8 mouse cellular contexts compared by ENCODE assay signal in the genomic region with DNA sequence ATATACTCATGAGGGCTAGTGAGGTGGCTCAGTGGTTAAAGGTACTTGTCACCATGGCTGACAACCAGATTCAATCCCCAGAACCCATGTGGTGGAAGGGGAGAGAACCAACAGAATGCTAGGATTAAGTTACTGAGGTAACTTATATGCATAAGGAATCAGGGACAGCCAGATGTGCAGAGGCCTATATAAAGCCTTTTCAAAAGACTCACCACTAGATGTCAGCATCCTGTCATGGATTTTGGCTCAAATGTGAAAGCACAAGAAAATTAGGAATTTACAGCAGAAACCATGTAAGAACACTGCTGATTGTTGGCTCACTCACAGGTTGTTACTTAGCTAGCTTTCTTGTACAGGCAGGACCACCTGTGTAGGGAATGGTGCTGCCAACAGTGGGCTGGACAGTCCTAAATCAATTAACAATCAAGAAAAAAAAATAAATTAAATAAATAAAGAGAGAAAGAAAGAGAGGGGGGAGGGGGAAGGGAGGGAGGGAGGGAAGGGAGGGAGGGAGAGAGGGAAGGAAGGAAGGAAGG.
DNase-seq lines count a peak whose midpoint lies in the region; ATAC-seq and TF ChIP-seq lines count a peak whose summit lies in the region.

No protein-coding gene starts in this region.

- DNase-seq in frontal cortex, postnatal 14 days (ENCODE audit: low spot score in 2 of 2), result no peak
- no peak for DNase-seq in liver, postnatal 0 days
- DNase-seq in c-Kit-positive CD71-negative TER-119-negative erythroid progenitor cells, embryonic 14.5 days (ENCODE audit: low read depth), result peak; percentile 31
- DNase-seq in lung, postnatal 14 days, result peak; percentile 13
- DNase-seq in frontal cortex, postnatal 25 days (ENCODE audit: low spot score in 2 of 2), result no peak
- DNase-seq in urinary bladder, adult 2 months (ENCODE audit: low spot score), result no peak

- peak; percentile 64 for TF ChIP-seq CTCF in liver, postnatal 0 days (IDR thresholded peaks at IDR 0.05; ENCODE audit: low read depth)

- no peak overlapping the region for H3K4me2 ChIP-seq in liver, postnatal 0 days (ENCODE audit: low read depth, low read length)
- no peak overlapping the region for H3K4me2 ChIP-seq in liver, embryonic 12.5 days

- H3K36me3 ChIP-seq in liver, postnatal 0 days (replicated peaks; ENCODE audit: insufficient read depth, low read length), result peaks cover 23% of the 10 kb centered on the region
- peaks cover 20% of the 10 kb centered on the region for H3K36me3 ChIP-seq in liver, embryonic 12.5 days

- no peak for TF ChIP-seq EP300 in liver, postnatal 0 days (IDR thresholded peaks at IDR 0.05; ENCODE audit: low read depth)

- H3K4me3 ChIP-seq in liver, postnatal 0 days (ENCODE audit: low read depth, low read length), result no peak overlapping the region
- no peak overlapping the region for H3K4me3 ChIP-seq in liver, embryonic 12.5 days

- no peaks in the 10 kb centered on the region for H3K27me3 ChIP-seq in liver, postnatal 0 days (ENCODE audit: insufficient read depth, low read length)
- H3K27me3 ChIP-seq in liver, embryonic 12.5 days (replicated peaks), result no peaks in the 10 kb centered on the region

- ATAC-seq in frontal cortex, adult (ENCODE audit: low TSS enrichment), result peak; percentile 76
- no peak for ATAC-seq in liver, postnatal 0 days
- ATAC-seq in liver, embryonic 12.5 days, result no peak

- no peaks in the 10 kb centered on the region for H3K9me3 ChIP-seq in liver, postnatal 0 days (ENCODE audit: low read length)
- H3K9me3 ChIP-seq in liver, embryonic 12.5 days (replicated peaks), result no peaks in the 10 kb centered on the region

- no peak overlapping the region for H3K9ac ChIP-seq in liver, postnatal 0 days (replicated peaks)
- H3K9ac ChIP-seq in liver, embryonic 12.5 days, result no peak overlapping the region

- no peak overlapping the region for H3K27ac ChIP-seq in liver, postnatal 0 days (ENCODE audit: low read depth)
- no peak overlapping the region for H3K27ac ChIP-seq in liver, embryonic 12.5 days

- H3K4me1 ChIP-seq in liver, postnatal 0 days (ENCODE audit: insufficient read depth), result no peaks in the 10 kb centered on the region
- H3K4me1 ChIP-seq in liver, embryonic 12.5 days, result no peaks in the 10 kb centered on the region

Comparison
In these comparisons a context has a peak if more than half of its experiments do, and no peak if none do; other contexts are left out.
1. DNase-seq: peak in c-Kit-positive CD71-negative TER-119-negative erythroid progenitor cells, embryonic 14.5 days (single experiment) and lung, postnatal 14 days (single experiment); none in frontal cortex, postnatal 14 days (0 of 2), liver, postnatal 0 days (single experiment), frontal cortex, postnatal 25 days (0 of 2) and urinary bladder, adult 2 months (single experiment).